In the genomic region with DNA sequence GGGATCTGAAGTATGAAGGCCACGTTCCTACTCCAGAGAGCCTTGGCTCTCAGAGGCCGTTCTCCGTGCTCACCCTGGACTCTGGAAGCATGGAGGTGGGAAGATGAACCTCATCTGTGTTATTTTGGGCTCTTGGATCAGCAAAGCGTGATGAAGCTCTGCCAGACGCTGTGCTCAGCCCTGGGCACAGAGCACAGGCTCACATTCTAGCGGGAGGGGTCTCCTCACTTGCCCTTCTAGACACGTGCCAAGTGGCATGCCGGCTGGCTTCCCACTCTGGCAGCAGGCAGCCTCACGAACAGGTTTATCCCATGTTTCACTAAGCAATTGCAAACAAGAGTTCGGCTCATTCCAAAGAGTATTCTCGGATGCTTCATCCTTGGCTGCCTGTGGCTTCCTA, we compare ENCODE assay signal across 10 mouse cellular contexts.
DNase-seq lines count a peak whose midpoint lies in the region; ATAC-seq lines count a peak whose summit lies in the region.
"Had no signal": no experiment of that assay in that cellular context is flagged by ENCODE, and none has a peak within 500 bp of the region (broad histone marks: within the 10 kb centered on the region; RNA-seq: fewer than 3 reads in every experiment).

No protein-coding gene starts in this region.

- no peaks in the 10 kb centered on the region for H3K9me3 ChIP-seq in intestine, embryonic 16.5 days (ENCODE audit: control insufficient read depth, low read length)
- H3K9me3 ChIP-seq: embryonic facial prominence, embryonic 12.5 days had no signal

- H3K27me3 ChIP-seq in intestine, embryonic 16.5 days (replicated peaks; ENCODE audit: control insufficient read depth, insufficient read depth, low read length), result no peaks in the 10 kb centered on the region
- H3K27me3 ChIP-seq: embryonic facial prominence, embryonic 12.5 days had no signal

- H3K4me3 ChIP-seq in intestine, embryonic 16.5 days (ENCODE audit: low read length), result no peak overlapping the region
- H3K4me3 ChIP-seq: embryonic facial prominence, embryonic 12.5 days had no signal

- H3K36me3 ChIP-seq in intestine, embryonic 16.5 days (ENCODE audit: control insufficient read depth, insufficient read depth, low read length), result no peaks in the 10 kb centered on the region

- no peak overlapping the region for H3K27ac ChIP-seq in intestine, embryonic 16.5 days (ENCODE audit: low read length)
- H3K27ac ChIP-seq: liver, embryonic 14.5 days had no signal

- no peak overlapping the region for H3K4me2 ChIP-seq in intestine, embryonic 16.5 days (ENCODE audit: low read depth, low read length)
- H3K4me2 ChIP-seq: embryonic facial prominence, embryonic 12.5 days had no signal

- no peak for ATAC-seq in intestine, embryonic 16.5 days

- peaks cover 4% of the 10 kb centered on the region; the same call in 1 of the 2 replicates for H3K4me1 ChIP-seq in intestine, embryonic 16.5 days (ENCODE audit: control insufficient read depth, insufficient read depth, low read length)

- no peak overlapping the region for H3K9ac ChIP-seq in intestine, embryonic 16.5 days (ENCODE audit: low read depth, low read length)
- H3K9ac ChIP-seq: embryonic facial prominence, embryonic 12.5 days; liver, embryonic 14.5 days had no signal

- peak; percentile 61 for DNase-seq in layer of hippocampus, adult 11-12 months (ENCODE audit: low spot score)
- no peak for DNase-seq in layer of hippocampus, adult 9-10 months (ENCODE audit: low spot score)
- DNase-seq in frontal cortex, postnatal 36 days (ENCODE audit: low spot score in 2 of 2), result peak; percentile 50 to 71
- DNase-seq in layer of hippocampus, adult 9-11 months, result peak; percentile 68
- DNase-seq in skeletal muscle tissue, adult 2 months (ENCODE audit: low read depth, low spot score), result peak; percentile 76
- no peak for DNase-seq in embryo, embryonic 9.5 days (ENCODE audit: extremely low spot score)
- DNase-seq in spleen, adult 18-20 months, result no peak

- WGBS in intestine, embryonic 16.5 days, result 77% methylated on average over 11 of the region's 11 CpGs

Comparison
In these comparisons a context has a peak if more than half of its experiments do, and no peak if none do; other contexts are left out.
1. DNase-seq: peak in layer of hippocampus, adult 11-12 months (single experiment), frontal cortex, postnatal 36 days (2 of 2), layer of hippocampus, adult 9-11 months (single experiment) and skeletal muscle tissue, adult 2 months (single experiment); none in layer of hippocampus, adult 9-10 months (single experiment), embryo, embryonic 9.5 days (single experiment) and spleen, adult 18-20 months (0 of 2).